Mouse (Mus musculus) thymus, adult 2 months (tissue): ENCODE measurements at regions not wholly inside any gene's neighbourhood (a gene's known extent, or its start where the extent isn't known, plus 50 kb on each side); places are given as distances from the start of the nearest gene placed in this dataset.

Source experiments
- CTCF ChIP-seq: fragments of 200-500 bp; IDR thresholded peaks from 2 replicates; pipeline ENCODE4 v1.5.1; 2012; ENCODE audit warnings: mild to moderate bottlenecking, control low read depth, low read length, moderate library complexity, borderline replicate concordance; ENCODE audit not compliant: control insufficient read depth, poor library complexity, insufficient read depth; ENCODE audit errors: extremely low read depth
- POLR2A ChIP-seq: fragments of 200-500 bp; IDR thresholded peaks from 2 replicates; pipeline ENCODE4 v1.6.1; 2012; ENCODE audit warnings: mild to moderate bottlenecking, low read length, control low read depth, moderate library complexity; ENCODE audit not compliant: control insufficient read depth, poor library complexity, insufficient read depth; ENCODE audit errors: extremely low read depth

- TF ChIP-seq CTCF: no peak
- no peak for TF ChIP-seq POLR2A
Observed at GRCm38 (mm10) chr2:64851096-64851495, 173.7 kb downstream of the Grb14 start.
